Mouse (Mus musculus) spleen, adult 2 months (tissue): Measurements from ENCODE around the gene Catsper4.

Source experiments
- CTCF ChIP-seq: fragments of 200-500 bp; IDR thresholded peaks from 2 replicates; pipeline ENCODE4 v1.5.1; 2011; ENCODE audit warnings: mild to moderate bottlenecking, inconsistent platforms; ENCODE audit not compliant: insufficient read depth, insufficient read length, insufficient replicate concordance; ENCODE audit errors: extremely low read depth
- POLR2A ChIP-seq: fragments of 200-500 bp; IDR thresholded peaks from 2 replicates; pipeline ENCODE4 v1.6.1; 2011; ENCODE audit warnings: low read depth, low read length, inconsistent platforms

DNA sequence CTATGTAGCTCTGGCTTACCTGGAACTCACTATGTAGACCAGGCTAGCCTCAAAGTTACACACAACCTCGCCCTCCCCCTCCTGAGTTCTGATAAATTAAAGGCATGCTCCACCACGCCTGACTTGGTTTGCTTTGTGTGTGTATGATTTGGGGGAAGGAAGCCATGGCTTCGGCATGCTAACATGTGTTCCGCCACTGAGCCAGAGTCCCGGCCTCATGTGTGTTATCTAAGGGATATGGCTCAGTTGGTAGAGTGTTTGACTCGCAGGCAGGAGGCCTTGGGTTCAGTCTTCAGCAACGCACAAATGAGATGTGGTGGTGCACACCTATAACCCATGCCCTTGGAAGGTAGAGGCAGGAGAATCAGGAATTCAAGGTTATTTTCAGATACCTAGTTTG lies 44.8 kb upstream of the Catsper4 start:
- no peak for TF ChIP-seq CTCF
- no peak for TF ChIP-seq POLR2A
